Mouse (Mus musculus) embryonic facial prominence, embryonic 13.5 days (tissue): ENCODE data around the gene Gprc5d. TPM values are rescaled to one million over a fixed set of nuclear protein-coding genes. Genes with fewer than 3 reads are reported as not detected.
A peak's percentile ranks its signal among the peaks of the same experiment; 100 is the strongest.

Experiments
- ATAC-seq: fragments of 200-750 bp; cut with Nextera tagmentation; 2 replicates; pipeline ENCODE4 v1.8.0; 2017; ENCODE audit warnings: low read depth; ENCODE audit not compliant: insufficient number of reproducible peaks, insufficient read depth, low FRiP score, low TSS enrichment
- H3K27ac ChIP-seq: fragments of 300-500 bp; sonication (generic); 2 replicates; pipeline ENCODE4 v1.5.1; 2015; ENCODE audit warnings: moderate library complexity, mild to moderate bottlenecking, inconsistent platforms
- H3K27me3 ChIP-seq: fragments of 300-500 bp; sonication (generic); 2 replicates; pipeline ENCODE4 v1.6.1; 2015; ENCODE audit warnings: mild to moderate bottlenecking, inconsistent platforms
- H3K36me3 ChIP-seq: fragments of 300-500 bp; sonication (generic); 2 replicates; pipeline ENCODE4 v1.6.1; 2015; ENCODE audit warnings: mild to moderate bottlenecking, inconsistent platforms
- H3K4me1 ChIP-seq: fragments of 300-500 bp; sonication (generic); 2 replicates; pipeline ENCODE4 v1.6.1; 2015; ENCODE audit warnings: inconsistent platforms
- H3K4me2 ChIP-seq: fragments of 300-500 bp; sonication (generic); 2 replicates; pipeline ENCODE4 v1.6.1; 2015; ENCODE audit warnings: moderate library complexity, mild to moderate bottlenecking, inconsistent platforms
- H3K4me3 ChIP-seq: fragments of 300-500 bp; sonication (generic); 2 replicates; pipeline ENCODE4 v1.5.1; 2015; ENCODE audit warnings: mild to moderate bottlenecking, inconsistent platforms
- H3K9ac ChIP-seq: fragments of 300-500 bp; sonication (generic); 2 replicates; pipeline ENCODE4 v1.6.1; 2015; ENCODE audit warnings: mild to moderate bottlenecking, inconsistent platforms
- H3K9me3 ChIP-seq: fragments of 300-500 bp; sonication (generic); 2 replicates; pipeline ENCODE4 v1.6.1; 2016; ENCODE audit warnings: inconsistent platforms
- WGBS: fragments of 180-500 bp; shearing (Covaris S2); methylation state at CpG from one replicate; pipeline ENCODE4 v1.1.7; 2015; ENCODE audit warnings: mixed read lengths; 5-methylcytosine and 5-hydroxymethylcytosine counted together
- polyA plus RNA-seq: library from polyadenylated mRNA; unstranded; fragments of >200 nt; fragmentation: Nextera tagmentation; extraction: Ambion mirVana; gene quantifications from 2 replicates; pipeline ENCODE4 v1.2.1, GENCODE M21; 2015

Gprc5d gene
- polyA plus RNA-seq, 1 experiment from 2014 or later: not detected

GRCm38 (mm10) chr6:135150311-135150710 is 32.2 kb upstream of the Gprc5d start:
- 36% methylated on average over 5 of the region's 5 CpGs for WGBS

GRCm38 (mm10) chr6:135149722-135150121 is 31.6 kb upstream of the Gprc5d start:
- Histone ChIP-seq H3K4me2 (no peak overlapping the region), H3K9me3 (no peaks in the 10 kb centered on the region), H3K4me1 (peaks cover 7% of the 10 kb centered on the region; the same call in 1 of the 2 replicates), H3K4me3 (no peak overlapping the region), H3K27ac (no peak overlapping the region), H3K36me3 (no peaks in the 10 kb centered on the region), H3K27me3 (no peaks in the 10 kb centered on the region), H3K9ac (no peak overlapping the region)
- no peak for ATAC-seq
- WGBS: 76% methylated on average over 4 of the region's 4 CpGs

More at GRCm38 (mm10) chr6:135150311-135150710, 32.2 kb upstream of the Gprc5d start:
- Histone ChIP-seq H3K4me1 (peaks cover 7% of the 10 kb centered on the region; the same call in 1 of the 2 replicates), H3K27ac (no peak overlapping the region), H3K4me3 (no peak overlapping the region), H3K9ac (no peak overlapping the region), H3K36me3 (no peaks in the 10 kb centered on the region), H3K9me3 (no peaks in the 10 kb centered on the region), H3K4me2 (no peak overlapping the region), H3K27me3 (no peaks in the 10 kb centered on the region)
- ATAC-seq: no peak

- Histone ChIP-seq H3K36me3 (no peaks in the 10 kb centered on the region), H3K4me2 (no peak overlapping the region), H3K4me1 (peaks cover 7% of the 10 kb centered on the region; the same call in 1 of the 2 replicates), H3K4me3 (no peak overlapping the region), H3K27ac (no peak overlapping the region), H3K27me3 (no peaks in the 10 kb centered on the region), H3K9ac (no peak overlapping the region), H3K9me3 (no peaks in the 10 kb centered on the region)
- WGBS: 74% methylated on average over 4 of the region's 4 CpGs
- ATAC-seq: no peak
Measured at GRCm38 (mm10) chr6:135149175-135149574, 31.1 kb upstream of the Gprc5d start.

GRCm38 (mm10) chr6:135148506-135148905 is 30.4 kb upstream of the Gprc5d start:
- no peaks in the 10 kb centered on the region for H3K36me3 ChIP-seq
- no peak overlapping the region for H3K4me3 ChIP-seq
- peaks cover 7% of the 10 kb centered on the region; the same call in 1 of the 2 replicates for H3K4me1 ChIP-seq
- no peak overlapping the region for H3K9ac ChIP-seq
- no peaks in the 10 kb centered on the region for H3K9me3 ChIP-seq
- no peak overlapping the region for H3K27ac ChIP-seq
- no peak overlapping the region for H3K4me2 ChIP-seq
- 33% methylated on average over 1 of the region's 1 CpGs for WGBS
- ATAC-seq: no peak
- H3K27me3 ChIP-seq: no peaks in the 10 kb centered on the region

GRCm38 (mm10) chr6:135145976-135146375 is 27.9 kb upstream of the Gprc5d start:
- Histone ChIP-seq H3K9me3 (no peaks in the 10 kb centered on the region), H3K27ac (no peak overlapping the region), H3K4me1 (peaks cover 12% of the 10 kb centered on the region; the same call in 1 of the 2 replicates), H3K27me3 (no peaks in the 10 kb centered on the region), H3K4me3 (no peak overlapping the region), H3K36me3 (no peaks in the 10 kb centered on the region), H3K4me2 (no peak overlapping the region), H3K9ac (no peak overlapping the region)
- no peak for ATAC-seq
- WGBS: 86% methylated on average over 5 of the region's 5 CpGs

GRCm38 (mm10) chr6:135144516-135144915 is 26.4 kb upstream of the Gprc5d start:
- no peak overlapping the region for H3K9ac ChIP-seq
- H3K4me3 ChIP-seq: no peak overlapping the region
- no peak overlapping the region for H3K27ac ChIP-seq
- 7% methylated on average over 3 of the region's 3 CpGs for WGBS
- H3K4me2 ChIP-seq: no peak overlapping the region
- H3K36me3 ChIP-seq: no peaks in the 10 kb centered on the region
- no peaks in the 10 kb centered on the region for H3K9me3 ChIP-seq
- ATAC-seq: no peak
- H3K27me3 ChIP-seq: no peaks in the 10 kb centered on the region
- H3K4me1 ChIP-seq: peaks cover 11% of the 10 kb centered on the region; the same call in 1 of the 2 replicates

- ATAC-seq: no peak
- Histone ChIP-seq H3K27ac (no peak overlapping the region), H3K27me3 (no peaks in the 10 kb centered on the region), H3K9me3 (no peaks in the 10 kb centered on the region), H3K9ac (no peak overlapping the region), H3K4me1 (0 out of 2 replicates have a peak, but pooled peaks cover 6% of the 10 kb centered on the region), H3K4me3 (no peak overlapping the region), H3K4me2 (no peak overlapping the region), H3K36me3 (no peaks in the 10 kb centered on the region)
- WGBS: 91% methylated on average over 5 of the region's 5 CpGs
Measured at GRCm38 (mm10) chr6:135143151-135143550, 25.1 kb upstream of the Gprc5d start.

- Histone ChIP-seq H3K4me3 (no peak overlapping the region), H3K4me1 (peaks cover 11% of the 10 kb centered on the region), H3K27ac (no peak overlapping the region), H3K9me3 (no peaks in the 10 kb centered on the region), H3K4me2 (no peak overlapping the region), H3K36me3 (no peaks in the 10 kb centered on the region), H3K27me3 (no peaks in the 10 kb centered on the region), H3K9ac (no peak overlapping the region)
- no peak for ATAC-seq
- 62% methylated on average over 16 of the region's 16 CpGs for WGBS
Measured at GRCm38 (mm10) chr6:135141451-135142147, 23.5 kb upstream of the Gprc5d start.

- Histone ChIP-seq H3K27ac (no peak overlapping the region), H3K4me1 (peaks cover 17% of the 10 kb centered on the region), H3K9ac (no peak overlapping the region), H3K4me2 (no peak overlapping the region), H3K9me3 (no peaks in the 10 kb centered on the region), H3K36me3 (no peaks in the 10 kb centered on the region), H3K4me3 (no peak overlapping the region), H3K27me3 (no peaks in the 10 kb centered on the region)
- ATAC-seq: no peak
- WGBS: 74% methylated on average over 14 of the region's 14 CpGs
Measured at GRCm38 (mm10) chr6:135138746-135139145, 20.7 kb upstream of the Gprc5d start.

GRCm38 (mm10) chr6:135138207-135138606 is 20.1 kb upstream of the Gprc5d start:
- Histone ChIP-seq H3K27ac (no peak overlapping the region), H3K4me1 (peaks cover 17% of the 10 kb centered on the region), H3K4me2 (no peak overlapping the region), H3K4me3 (no peak overlapping the region), H3K36me3 (no peaks in the 10 kb centered on the region), H3K9ac (no peak overlapping the region), H3K27me3 (no peaks in the 10 kb centered on the region), H3K9me3 (no peaks in the 10 kb centered on the region)
- ATAC-seq: no peak
- WGBS: 75% methylated on average over 7 of the region's 7 CpGs

- 86% methylated on average over 9 of the region's 9 CpGs for WGBS
Measured at GRCm38 (mm10) chr6:135137736-135138135, 19.7 kb upstream of the Gprc5d start.

GRCm38 (mm10) chr6:135136439-135137161 is 18.5 kb upstream of the Gprc5d start:
- Histone ChIP-seq H3K9me3 (no peaks in the 10 kb centered on the region), H3K4me1 (peaks cover 14% of the 10 kb centered on the region), H3K4me2 (peak overlapping the region; percentile 7; the same call in 1 of the 2 replicates), H3K9ac (no peak overlapping the region), H3K4me3 (no peak overlapping the region), H3K27me3 (no peaks in the 10 kb centered on the region), H3K36me3 (no peaks in the 10 kb centered on the region), H3K27ac (no peak overlapping the region)
- ATAC-seq: no peak
- WGBS: 22% methylated on average over 11 of the region's 11 CpGs

More at GRCm38 (mm10) chr6:135137736-135138135, 19.7 kb upstream of the Gprc5d start:
- Histone ChIP-seq H3K27ac (no peak overlapping the region), H3K4me3 (no peak overlapping the region), H3K36me3 (no peaks in the 10 kb centered on the region), H3K4me1 (peaks cover 17% of the 10 kb centered on the region), H3K4me2 (no peak overlapping the region), H3K9me3 (no peaks in the 10 kb centered on the region), H3K9ac (no peak overlapping the region), H3K27me3 (no peaks in the 10 kb centered on the region)
- no peak for ATAC-seq
